Mouse (Mus musculus) granulocyte monocyte progenitor cell, adult 5-6 weeks (primary cell): ENCODE data around the gene Gm28363. TPM values are rescaled to one million over a fixed set of nuclear protein-coding genes. Genes with fewer than 3 reads are reported as not detected.
"Not testable (repeated sequence)": the region's sequence is repeated elsewhere in the genome, so short reads cannot be mapped to it uniquely, and the experiment has no call there.

ENCODE experiments used
- ATAC-seq: replicated peaks from 2 replicates; pipeline ENCODE4 v1.8.0; 2016; ENCODE audit warnings: mild to moderate bottlenecking, moderate TSS enrichment, inconsistent platforms; ENCODE audit not compliant: poor library complexity, severe bottlenecking
- total RNA-seq, 2 experiments: library from RNA; stranded (forward) in 1 of 2; stranded (reverse) in 1 of 2; fragments of 200-712, 200-1000 nt in 1 of 2; fragments of >200 nt in 1 of 2; fragmentation: Nextera tagmentation in 1 of 2; gene quantifications; 2 replicates each; pipeline ENCODE4 v1.2.3; 2014 to 2017

The Gm28363 gene
- total RNA-seq (2014; fragmentation: Nextera tagmentation): not detected in 2 replicates
- total RNA-seq (2017): not detected in 2 replicates

- not testable (repeated sequence) for ATAC-seq
Observed at GRCm38 (mm10) chr1:117696831-117697230, at the start of gene Gm28363. Gene Gm28363, plus strand, starts transcription at chr1:117697131.

DNA sequence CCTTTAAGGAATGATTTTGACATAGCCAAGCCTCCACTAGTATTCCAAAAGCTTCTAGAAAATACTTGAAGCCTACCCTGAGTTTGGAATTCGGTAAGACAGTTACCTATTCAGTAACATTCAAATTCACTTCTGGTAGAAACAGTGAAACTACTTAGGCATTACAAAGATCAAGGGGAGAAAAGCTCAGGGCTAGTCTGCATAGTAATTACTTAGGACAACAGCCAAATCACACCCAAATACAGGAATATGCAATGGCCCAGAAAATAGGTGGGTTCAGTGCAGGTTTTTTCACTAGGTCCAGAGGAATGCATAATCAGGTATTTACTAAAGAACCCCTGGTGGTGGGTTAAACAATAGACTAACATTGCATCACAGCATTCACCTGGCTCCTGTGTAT is 46.7 kb upstream of the Gm28363 start:
- ATAC-seq: not testable (repeated sequence)

Other genes with a start within 250 kb of the Gm28363 start
- not detected in 2 replicates for gene B020011L13Rik, start 84.0 kb downstream of the Gm28363 start, total RNA-seq (2014; fragmentation: Nextera tagmentation)
- not detected in 2 replicates for gene B020011L13Rik, start 84.0 kb downstream of the Gm28363 start, total RNA-seq (2017)
- not detected in 2 replicates for gene Gm28360, start 132.9 kb downstream of the Gm28363 start, total RNA-seq (2014; fragmentation: Nextera tagmentation)
- gene Gm28360, start 132.9 kb downstream of the Gm28363 start, total RNA-seq (2017): not detected in 2 replicates
- gene Gm28168, start 230.9 kb downstream of the Gm28363 start, total RNA-seq (2014; fragmentation: Nextera tagmentation): not detected in 2 replicates
- not detected in 2 replicates for gene Gm28168, start 230.9 kb downstream of the Gm28363 start, total RNA-seq (2017)